Mouse (Mus musculus) heart, embryonic 14.5 days (tissue): ENCODE measurements around the gene Hnf1b. TPM values are rescaled to one million over a fixed set of nuclear protein-coding genes. Genes with fewer than 3 reads are reported as not detected.

Source experiments
- ATAC-seq: fragments of 200-750 bp; cut with Nextera tagmentation; 2 replicates; pipeline ENCODE4 v1.8.0; 2017; ENCODE audit warnings: low read depth, moderate TSS enrichment; ENCODE audit not compliant: insufficient number of reproducible peaks, insufficient read depth, low FRiP score
- H3K27ac ChIP-seq, 2 experiments: fragments of 200-500 bp in 1 of 2; fragments of 300-500 bp in 1 of 2; sonication (generic) in 1 of 2; replicated peaks in 1 of 2; 2 replicates each; pipeline ENCODE4 v1.5.1; 2012 to 2014; ENCODE audit warnings: low read depth in 2 of 2, low read length in 2 of 2, control low read depth in 1 of 2, mild to moderate bottlenecking in 1 of 2, mixed read lengths in 1 of 2; ENCODE audit not compliant: control insufficient read depth in 1 of 2, insufficient read depth in 1 of 2
- H3K27me3 ChIP-seq: fragments of 300-500 bp; sonication (generic); 2 replicates; pipeline ENCODE4 v1.6.1; 2014; ENCODE audit warnings: mild to moderate bottlenecking, low read length, control low read depth; ENCODE audit not compliant: control insufficient read depth, insufficient read depth
- H3K36me3 ChIP-seq: fragments of 300-500 bp; sonication (generic); 2 replicates; pipeline ENCODE4 v1.6.1; 2014; ENCODE audit warnings: mild to moderate bottlenecking, control low read depth, low read length, mixed read lengths; ENCODE audit not compliant: control insufficient read depth, insufficient read depth
- H3K4me1 ChIP-seq, 2 experiments: fragments of 200-500 bp in 1 of 2; fragments of 300-500 bp in 1 of 2; sonication (generic) in 1 of 2; 2 replicates each; pipeline ENCODE4 v1.6.1; 2012 to 2014; ENCODE audit warnings: low read length in 2 of 2, control low read depth in 1 of 2, mixed read lengths in 1 of 2; ENCODE audit not compliant: control insufficient read depth in 2 of 2, insufficient read depth in 2 of 2
- H3K4me2 ChIP-seq: fragments of 300-500 bp; sonication (generic); 2 replicates; pipeline ENCODE4 v1.6.1; 2014; ENCODE audit warnings: mild to moderate bottlenecking, low read length
- H3K4me3 ChIP-seq, 2 experiments: fragments of 200-500 bp in 1 of 2; fragments of 300-500 bp in 1 of 2; sonication (generic) in 1 of 2; 2 replicates each; pipeline ENCODE4 v1.5.1; 2012 to 2014; ENCODE audit warnings: low read length in 2 of 2, mild to moderate bottlenecking in 2 of 2, control low read depth in 1 of 2, low read depth in 1 of 2, moderate library complexity in 1 of 2; ENCODE audit not compliant: control insufficient read depth in 1 of 2, insufficient read depth in 1 of 2
- H3K9ac ChIP-seq: fragments of 300-500 bp; sonication (generic); 2 replicates; pipeline ENCODE4 v1.6.1; 2014; ENCODE audit warnings: mild to moderate bottlenecking, low read length
- H3K9me3 ChIP-seq: fragments of 300-500 bp; sonication (generic); 2 replicates; pipeline ENCODE4 v1.6.1; 2016; ENCODE audit warnings: low read length, control low read depth; ENCODE audit not compliant: control insufficient read depth
- WGBS: fragments of 180-500 bp; shearing (Covaris S2); extraction: QIAGEN DNeasy Blood & Tissue Kit; methylation state at CpG from one replicate; pipeline ENCODE4 v1.1.7; 2014; 5-methylcytosine and 5-hydroxymethylcytosine counted together
- polyA plus RNA-seq: library from polyadenylated mRNA; unstranded; fragments of >200 nt; fragmentation: Nextera tagmentation; extraction: Ambion mirVana; gene quantifications from 2 replicates; pipeline ENCODE4 v1.2.1, GENCODE M21; 2014

The Hnf1b gene
- polyA plus RNA-seq, 1 experiment from 2014 or later, result 0.11 TPM

DNA sequence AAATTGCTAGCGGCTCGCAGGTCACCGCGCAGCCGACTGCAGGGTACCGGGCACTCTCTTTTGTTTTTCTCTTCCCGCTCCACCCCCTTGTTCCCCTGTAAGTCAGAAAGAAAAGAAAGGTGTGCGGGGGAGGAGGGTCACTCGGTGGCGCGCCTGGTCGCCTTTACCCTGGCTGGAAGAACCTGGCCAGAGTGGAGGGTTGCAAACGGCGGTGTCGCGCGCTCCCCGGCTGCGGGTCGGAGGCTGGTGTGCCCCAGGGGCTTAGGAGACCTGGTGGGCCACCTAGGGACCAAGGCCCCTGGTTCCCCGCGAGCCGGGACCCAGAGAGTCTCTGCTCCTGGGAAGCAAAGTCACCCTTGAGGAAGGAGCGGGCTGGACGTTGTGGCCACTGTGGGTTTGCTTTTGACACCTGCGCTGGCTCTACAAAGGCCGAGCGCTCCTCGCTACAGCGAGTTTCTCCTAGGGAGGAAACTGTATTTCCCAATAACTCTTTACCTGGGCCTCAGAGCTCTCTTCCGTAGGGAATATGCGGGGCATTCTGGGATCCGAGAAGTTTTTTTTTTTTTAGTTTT lies 3.4 kb downstream of the Hnf1b start:
- no peaks in the 10 kb centered on the region for H3K36me3 ChIP-seq
- H3K9me3 ChIP-seq, result no peaks in the 10 kb centered on the region
- H3K27me3 ChIP-seq, result peaks cover 84% of the 10 kb centered on the region
- H3K4me2 ChIP-seq, result peak overlapping the region; percentile 43
- WGBS, result under 1% methylated on average over 33 of the region's 33 CpGs
- H3K9ac ChIP-seq, result no peak overlapping the region; the same call in 1 of the 2 replicates
- no peak for ATAC-seq
- no peak overlapping the region for H3K27ac ChIP-seq
- H3K4me1 ChIP-seq, result peaks cover 6 to 28% of the 10 kb centered on the region in 2 experiments; a peak in 3 of 4 replicates
- H3K4me3 ChIP-seq, result peak overlapping the region in 1 of 2 experiments; percentile 3; a peak in 1 of 4 replicates

DNA sequence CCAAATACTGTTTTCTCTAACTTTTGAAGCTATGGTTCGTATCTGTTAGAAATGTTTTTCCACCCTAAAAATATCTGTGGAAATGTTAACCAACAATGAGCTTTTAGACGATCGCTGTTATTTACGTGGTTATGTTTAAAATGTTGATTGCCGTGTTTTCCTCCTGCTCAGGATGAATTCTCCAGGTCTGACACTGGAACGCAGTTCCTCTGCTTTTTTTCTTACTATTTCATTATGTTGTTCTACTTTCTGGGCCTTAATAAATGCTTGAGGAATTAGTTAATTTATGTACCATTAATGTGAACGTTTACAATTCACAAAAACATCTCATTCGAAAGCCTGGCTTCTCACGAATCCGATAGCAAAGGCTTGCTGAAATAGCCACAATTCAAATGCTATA lies 4.2 kb downstream of the Hnf1b start:
- H3K4me3 ChIP-seq, result no peak overlapping the region
- no peaks in the 10 kb centered on the region for H3K36me3 ChIP-seq
- no peak overlapping the region for H3K4me2 ChIP-seq
- peaks cover 6 to 28% of the 10 kb centered on the region in 2 experiments; a peak in 3 of 4 replicates for H3K4me1 ChIP-seq
- peaks cover 88% of the 10 kb centered on the region for H3K27me3 ChIP-seq
- ATAC-seq, result no peak
- 7% methylated on average over 10 of the region's 10 CpGs for WGBS
- no peak overlapping the region for H3K27ac ChIP-seq
- H3K9ac ChIP-seq, result no peak overlapping the region
- no peaks in the 10 kb centered on the region for H3K9me3 ChIP-seq

DNA sequence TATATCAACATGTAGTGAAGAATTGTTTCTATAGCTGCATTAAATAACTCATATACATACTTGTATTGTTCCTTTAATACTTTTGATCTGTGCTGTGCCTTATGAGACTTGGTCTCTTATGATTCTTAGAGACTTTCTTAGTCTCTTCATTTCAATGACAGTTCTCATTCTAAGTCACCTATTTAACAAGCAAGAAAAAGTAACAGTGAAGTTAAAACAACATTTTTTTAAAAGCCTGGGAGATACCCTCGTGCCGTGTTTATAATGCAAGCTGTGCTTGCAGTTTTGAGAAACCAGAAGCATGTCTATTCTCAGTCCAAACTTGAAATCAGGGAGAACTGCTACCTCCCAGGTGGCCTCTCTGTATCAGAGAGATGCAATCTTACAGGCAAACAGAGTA lies 4.8 kb downstream of the Hnf1b start:
- Histone ChIP-seq H3K27me3 (peaks cover 82% of the 10 kb centered on the region), H3K4me2 (no peak overlapping the region)
- WGBS, result 14% methylated on average over 2 of the region's 2 CpGs

DNA sequence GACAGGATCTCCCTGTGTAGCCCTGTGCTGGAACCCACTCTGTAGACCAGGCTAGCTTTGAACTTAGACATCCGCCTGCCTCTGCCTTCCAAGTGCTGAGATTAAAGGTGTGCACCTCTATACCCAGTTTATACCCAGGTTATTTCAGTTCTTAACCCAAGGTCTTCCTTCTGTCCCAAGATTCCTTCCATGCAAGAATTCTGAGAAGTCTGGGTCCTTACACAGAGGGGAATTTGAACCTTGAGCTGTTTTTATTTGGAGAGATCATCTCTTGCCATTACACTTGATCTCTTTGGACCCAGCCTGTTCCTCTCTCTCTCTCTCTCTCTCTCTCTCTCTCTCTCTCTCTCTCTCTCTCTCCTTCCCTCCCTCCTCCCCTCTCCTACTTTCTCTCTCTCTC lies 7.4 kb downstream of the Hnf1b start:
- Histone ChIP-seq H3K36me3 (no peaks in the 10 kb centered on the region), H3K9me3 (no peaks in the 10 kb centered on the region), H3K4me2 (no peak overlapping the region), H3K4me1 (peaks cover 3 to 11% of the 10 kb centered on the region in 2 experiments; a peak in 2 of 4 replicates), H3K27me3 (peaks cover 57% of the 10 kb centered on the region), H3K27ac (no peak overlapping the region), H3K9ac (no peak overlapping the region), H3K4me3 (no peak overlapping the region)
- WGBS, result 59% methylated on average over 1 of the region's 1 CpGs
- no peak for ATAC-seq

More for the DNA sequence above, 4.8 kb downstream of the Hnf1b start:
- ATAC-seq, result no peak
- H3K9ac ChIP-seq, result no peak overlapping the region
- H3K27ac ChIP-seq, result no peak overlapping the region
- H3K36me3 ChIP-seq, result no peaks in the 10 kb centered on the region
- no peak overlapping the region for H3K4me3 ChIP-seq
- H3K4me1 ChIP-seq, result peaks cover 6 to 28% of the 10 kb centered on the region in 2 experiments; a peak in 3 of 4 replicates
- no peaks in the 10 kb centered on the region for H3K9me3 ChIP-seq

DNA sequence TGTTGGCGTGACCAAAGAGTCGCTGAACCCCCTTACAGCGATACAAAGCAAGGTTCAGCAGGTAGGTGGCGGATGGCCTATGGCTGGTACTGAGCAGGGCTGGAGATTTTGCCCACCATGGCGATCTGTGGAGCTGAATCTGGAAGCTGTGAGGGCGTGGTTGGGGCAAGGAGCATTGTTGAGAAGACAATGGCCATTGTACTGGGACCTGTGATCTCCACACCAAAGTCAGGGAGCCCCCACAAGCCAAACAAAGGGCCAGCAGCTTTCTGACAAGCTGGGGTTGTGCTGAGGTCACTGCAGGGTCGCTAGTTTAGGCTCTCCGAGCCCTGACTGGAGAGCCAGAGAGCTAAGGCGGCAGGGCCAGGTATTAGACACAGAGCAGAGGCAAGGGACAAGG lies 15.4 kb downstream of the Hnf1b start:
- Histone ChIP-seq H3K4me3 (no peak overlapping the region), H3K36me3 (no peaks in the 10 kb centered on the region), H3K4me2 (no peak overlapping the region), H3K9me3 (no peaks in the 10 kb centered on the region), H3K27ac (no peak overlapping the region), H3K4me1 (peaks cover 0 to 2% of the 10 kb centered on the region in 2 experiments; a peak in 1 of 4 replicates), H3K9ac (no peak overlapping the region), H3K27me3 (no peaks in the 10 kb centered on the region)
- no peak for ATAC-seq
- WGBS, result 58% methylated on average over 9 of the region's 9 CpGs

DNA sequence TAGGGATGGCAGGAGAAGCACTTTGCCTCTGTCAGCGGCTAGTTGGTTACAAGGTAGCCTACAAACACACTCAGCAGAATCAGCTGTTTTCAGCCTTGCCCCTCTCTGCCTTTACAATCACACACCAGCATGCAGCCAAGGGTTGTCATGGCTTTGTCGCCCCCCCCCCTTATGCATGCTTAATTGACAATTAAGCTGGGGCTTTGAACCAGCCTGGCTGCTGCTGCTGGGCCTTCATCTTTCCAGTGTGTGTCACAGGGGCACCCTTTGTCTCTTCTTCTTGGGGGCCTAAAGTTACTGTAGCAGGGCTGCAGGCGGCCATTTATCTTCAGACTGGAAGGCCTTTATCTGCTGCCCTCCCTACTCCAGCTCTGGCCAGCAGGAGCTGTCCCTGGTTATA lies 17.7 kb downstream of the Hnf1b start:
- Histone ChIP-seq H3K9me3 (no peaks in the 10 kb centered on the region), H3K27me3 (no peaks in the 10 kb centered on the region), H3K4me3 (no peak overlapping the region), H3K9ac (no peak overlapping the region), H3K27ac (no peak overlapping the region), H3K4me1 (peaks cover 0 to 2% of the 10 kb centered on the region in 2 experiments; a peak in 1 of 4 replicates), H3K36me3 (no peaks in the 10 kb centered on the region), H3K4me2 (no peak overlapping the region)
- ATAC-seq, result no peak
- whole genome bisulfite sequencing, result 37% methylated on average over 3 of the region's 3 CpGs

DNA sequence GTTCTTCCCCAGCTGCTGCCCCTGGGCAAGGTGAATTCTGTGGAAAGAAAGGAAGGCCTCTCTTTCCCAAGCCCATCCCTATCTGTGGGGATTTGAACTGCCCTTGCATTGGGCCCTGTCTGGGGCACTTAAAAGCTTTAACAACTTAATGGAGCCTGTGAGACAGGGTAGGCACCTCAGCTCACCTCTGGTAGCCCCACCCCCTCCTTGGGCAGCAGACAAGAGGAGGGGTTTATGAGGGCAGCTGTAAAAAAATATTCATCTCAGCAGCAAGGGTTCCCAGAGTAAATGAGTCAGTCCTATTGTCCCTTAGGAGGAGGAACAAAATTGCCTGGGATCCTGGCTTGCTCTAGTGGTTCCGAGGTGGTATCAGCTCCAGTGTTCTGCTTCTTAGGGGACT lies 19.3 kb downstream of the Hnf1b start:
- Histone ChIP-seq H3K9me3 (no peaks in the 10 kb centered on the region), H3K4me3 (no peak overlapping the region), H3K9ac (no peak overlapping the region), H3K36me3 (no peaks in the 10 kb centered on the region), H3K4me2 (no peak overlapping the region), H3K27me3 (no peaks in the 10 kb centered on the region), H3K4me1 (peaks cover 0 to 2% of the 10 kb centered on the region in 2 experiments; a peak in 1 of 4 replicates), H3K27ac (no peak overlapping the region)
- 30% methylated on average over 1 of the region's 1 CpGs for WGBS
- no peak for ATAC-seq

DNA sequence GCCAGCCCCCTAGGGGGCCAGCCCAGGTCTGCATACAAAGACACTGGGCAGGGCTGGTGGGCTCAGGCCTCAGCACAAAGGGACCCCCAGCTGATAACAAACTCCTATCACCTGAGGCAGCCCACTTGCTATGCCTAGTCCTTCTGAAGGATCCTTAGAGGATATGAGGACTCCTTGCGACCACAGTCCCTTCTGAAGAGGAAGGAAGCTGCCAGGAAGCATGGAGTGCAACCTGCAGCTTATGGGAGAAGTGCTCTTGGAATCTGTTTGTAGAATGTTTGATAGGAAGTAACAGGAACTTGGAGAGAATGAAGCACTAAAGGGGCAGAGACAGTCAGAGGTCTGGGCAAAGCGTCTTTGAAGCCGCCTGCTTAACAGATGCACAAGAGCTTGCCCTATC lies 19.8 kb downstream of the Hnf1b start:
- H3K27me3 ChIP-seq, result no peaks in the 10 kb centered on the region
- no peak overlapping the region for H3K4me2 ChIP-seq
- ATAC-seq, result no peak
- H3K4me3 ChIP-seq, result no peak overlapping the region
- WGBS, result 55% methylated on average over 3 of the region's 3 CpGs
- no peaks in the 10 kb centered on the region for H3K9me3 ChIP-seq
- H3K36me3 ChIP-seq, result no peaks in the 10 kb centered on the region
- no peak overlapping the region for H3K9ac ChIP-seq
- peaks cover 0 to 2% of the 10 kb centered on the region in 2 experiments; a peak in 1 of 4 replicates for H3K4me1 ChIP-seq
- no peak overlapping the region for H3K27ac ChIP-seq
